Mouse (Mus musculus) heart, adult 18-20 months (tissue): ENCODE measurements around the gene Kcnq2. TPM values are rescaled to one million over a fixed set of nuclear protein-coding genes. Genes with fewer than 3 reads are reported as not detected.
A peak's percentile ranks its signal among the peaks of the same experiment; 100 is the strongest.

ENCODE experiments used
- DNase-seq, 2 experiments: peaks; one replicate each; pipeline ENCODE4 v3.0.0; 2021 to 2022; ENCODE audit warnings: mixed read lengths in 1 of 2
- total RNA-seq, 2 experiments: library from RNA; stranded (reverse); gene quantifications; 2 replicates each; pipeline ENCODE4 v1.2.3; 2021

Kcnq2 gene
- total RNA-seq, 2 experiments from 2014 or later: 0.03 TPM; not detected in 1

GRCm38 (mm10) chr2:181102161-181102560 is 32.9 kb downstream of the Kcnq2 start:
- no peak for DNase-seq

GRCm38 (mm10) chr2:181101626-181102025 is 33.5 kb downstream of the Kcnq2 start:
- DNase-seq: no peak

GRCm38 (mm10) chr2:181100087-181100486 is 35.0 kb downstream of the Kcnq2 start:
- DNase-seq: no peak

GRCm38 (mm10) chr2:181090123-181090522 is 45.0 kb downstream of the Kcnq2 start:
- DNase-seq: no peak

GRCm38 (mm10) chr2:181084997-181085396 is 50.1 kb downstream of the Kcnq2 start:
- DNase-seq: no peak

GRCm38 (mm10) chr2:181083945-181084344 is 51.2 kb downstream of the Kcnq2 start:
- no peak for DNase-seq

- DNase-seq: peak; percentile 9 to 11
Measured at GRCm38 (mm10) chr2:181080886-181081285, 54.2 kb downstream of the Kcnq2 start.

- DNase-seq: no peak
Measured at GRCm38 (mm10) chr2:181079518-181079917, 55.6 kb downstream of the Kcnq2 start.

GRCm38 (mm10) chr2:181078908-181079307 is 56.2 kb downstream of the Kcnq2 start:
- DNase-seq: no peak

- DNase-seq: no peak
Measured at GRCm38 (mm10) chr2:181075501-181075900, 59.6 kb downstream of the Kcnq2 start.

GRCm38 (mm10) chr2:181072403-181072714 is 62.7 kb downstream of the Kcnq2 start:
- no peak for DNase-seq

- DNase-seq: peak; percentile 63 to 90
Measured at GRCm38 (mm10) chr2:181071706-181072402, 63.2 kb downstream of the Kcnq2 start.

GRCm38 (mm10) chr2:181070136-181070535 is 65.0 kb downstream of the Kcnq2 start:
- no peak for DNase-seq

- no peak for DNase-seq
Measured at GRCm38 (mm10) chr2:181068499-181068898, 66.6 kb downstream of the Kcnq2 start.

GRCm38 (mm10) chr2:181065827-181066226 is 69.3 kb downstream of the Kcnq2 start:
- DNase-seq: no peak

GRCm38 (mm10) chr2:181060127-181060526 is 75.0 kb downstream of the Kcnq2 start:
- DNase-seq: peak; percentile 44 to 85

- no peak for DNase-seq
Measured at GRCm38 (mm10) chr2:181058193-181058592, 76.9 kb downstream of the Kcnq2 start.

GRCm38 (mm10) chr2:181057341-181057740 is 77.8 kb downstream of the Kcnq2 start:
- no peak for DNase-seq

GRCm38 (mm10) chr2:181052171-181052570 is 82.9 kb downstream of the Kcnq2 start:
- DNase-seq: no peak

GRCm38 (mm10) chr2:181048986-181049385 is 86.1 kb downstream of the Kcnq2 start:
- no peak for DNase-seq

- DNase-seq: no peak
Measured at GRCm38 (mm10) chr2:181048252-181048945, 86.7 kb downstream of the Kcnq2 start.

GRCm38 (mm10) chr2:181044001-181044400 is 91.1 kb downstream of the Kcnq2 start:
- no peak for DNase-seq

GRCm38 (mm10) chr2:181043437-181043836 is 91.7 kb downstream of the Kcnq2 start, which contains the start of gene Chrna4:
TSS of gene Chrna4 (minus strand) at chr2:181043546.
- DNase-seq: no peak

GRCm38 (mm10) chr2:181042376-181042775 is 92.7 kb downstream of the Kcnq2 start:
- DNase-seq: no peak
